Mouse (Mus musculus) adrenal gland, adult 8-10 months (tissue): ENCODE results near the gene Tanc2. TPM values are rescaled to one million over a fixed set of nuclear protein-coding genes. Genes with fewer than 3 reads are reported as not detected.

Experiments used
- DNase-seq: peaks from one replicate; pipeline ENCODE4 v3.0.0; 2022
- total RNA-seq, 4 experiments: library from RNA; stranded (reverse); gene quantifications; 2 replicates each; pipeline ENCODE4 v1.2.4; 2022

Tanc2 gene
- total RNA-seq, 4 experiments from 2014 or later, result 14.7 to 22.8 (median 18.6) TPM

- DNase-seq, result no peak
Observed at GRCm38 (mm10) chr11:105654616-105655015, 64.8 kb downstream of the Tanc2 start.

GRCm38 (mm10) chr11:105655335-105655734, 65.5 kb downstream of the Tanc2 start:
- no peak for DNase-seq

- DNase-seq, result no peak
Observed at GRCm38 (mm10) chr11:105667879-105668278, 78.1 kb downstream of the Tanc2 start.

DNA sequence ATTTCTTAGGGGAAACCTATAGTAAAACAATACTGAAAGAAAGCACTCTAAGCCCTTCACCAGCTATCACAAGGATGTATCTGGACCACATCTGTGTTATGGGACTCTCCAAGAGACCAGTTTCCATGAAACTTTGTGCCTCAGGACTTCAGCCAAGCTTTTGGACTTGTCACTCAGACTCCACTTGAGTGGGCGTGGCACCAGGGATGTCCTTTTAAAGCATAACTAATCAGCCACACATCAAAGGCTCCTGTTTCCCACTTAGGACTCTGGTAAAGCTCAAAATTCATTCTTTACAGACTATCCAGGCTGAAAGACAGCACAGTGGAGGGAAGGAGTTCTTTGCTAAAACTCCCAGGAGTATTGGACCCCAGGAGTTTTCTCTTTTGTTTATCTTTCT, 89.2 kb downstream of the Tanc2 start:
- no peak for DNase-seq

- no peak for DNase-seq
Observed at GRCm38 (mm10) chr11:105684747-105685146, 95.0 kb downstream of the Tanc2 start.

GRCm38 (mm10) chr11:105700528-105700927, 110.7 kb downstream of the Tanc2 start:
- no peak for DNase-seq

GRCm38 (mm10) chr11:105719660-105720059, 129.9 kb downstream of the Tanc2 start:
- DNase-seq, result no peak

DNA sequence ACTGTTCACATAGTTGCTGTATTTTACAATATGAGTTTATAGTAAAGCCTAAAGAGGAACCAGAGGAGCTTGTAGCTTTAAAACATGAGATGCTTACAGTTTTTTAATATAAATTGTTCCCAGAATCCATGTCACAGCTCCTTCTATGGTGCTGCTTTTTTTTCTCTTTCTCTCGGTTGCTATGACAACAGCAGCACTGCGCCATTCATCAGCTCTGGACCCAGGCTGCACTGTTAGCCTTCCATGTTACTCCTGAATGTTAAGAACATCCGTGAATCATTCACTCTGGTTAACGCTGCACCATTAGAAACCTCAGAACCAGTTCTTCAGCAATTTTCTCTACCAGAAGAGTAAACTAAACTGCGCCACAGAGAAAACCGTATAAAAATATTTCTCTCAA, 141.8 kb downstream of the Tanc2 start:
- no peak for DNase-seq

- no peak for DNase-seq
Observed at GRCm38 (mm10) chr11:105731989-105732531, 142.3 kb downstream of the Tanc2 start.

DNA sequence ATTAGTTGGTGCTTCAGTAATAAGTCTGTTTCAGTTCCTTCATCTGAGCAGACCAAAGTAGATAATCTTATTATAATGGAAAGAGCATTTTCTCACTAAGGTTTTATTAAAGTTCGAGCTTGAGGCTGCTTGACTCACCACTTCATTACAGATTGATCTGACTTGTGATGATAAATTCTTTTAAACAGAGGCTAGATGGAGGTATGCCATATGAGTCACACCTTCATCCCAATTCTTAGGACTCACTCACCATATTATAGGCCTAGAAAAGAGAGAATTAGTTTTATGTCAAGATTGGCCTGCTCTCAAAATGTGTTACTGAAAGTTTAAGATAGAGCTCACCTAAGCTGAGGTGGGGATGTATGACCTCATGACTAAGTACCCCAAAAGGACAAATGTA, 153.4 kb downstream of the Tanc2 start:
- DNase-seq, result no peak

- peak; percentile 36 for DNase-seq
Observed at GRCm38 (mm10) chr11:105749297-105750071, 159.7 kb downstream of the Tanc2 start.

- DNase-seq, result no peak
Observed at GRCm38 (mm10) chr11:105758561-105759203, 168.9 kb downstream of the Tanc2 start.

DNA sequence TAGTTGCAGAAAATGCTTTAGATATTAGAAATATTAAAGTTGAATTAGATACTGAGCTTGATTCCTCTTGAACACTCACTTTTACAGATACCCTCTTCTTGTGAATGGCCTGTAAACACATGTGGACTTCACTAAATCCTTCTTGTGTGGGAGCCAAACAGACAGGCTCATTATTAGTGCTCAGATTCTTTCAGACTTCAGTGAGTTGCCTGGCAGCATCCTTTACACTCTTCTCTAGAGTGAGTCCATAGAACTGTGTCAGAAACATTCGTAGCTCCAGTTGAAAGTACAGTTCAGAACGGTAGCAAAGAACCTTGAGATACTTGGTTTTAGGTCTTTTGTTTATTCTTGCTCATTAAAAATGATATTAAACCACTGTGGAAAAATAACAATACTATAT, 169.6 kb downstream of the Tanc2 start:
- no peak for DNase-seq

DNA sequence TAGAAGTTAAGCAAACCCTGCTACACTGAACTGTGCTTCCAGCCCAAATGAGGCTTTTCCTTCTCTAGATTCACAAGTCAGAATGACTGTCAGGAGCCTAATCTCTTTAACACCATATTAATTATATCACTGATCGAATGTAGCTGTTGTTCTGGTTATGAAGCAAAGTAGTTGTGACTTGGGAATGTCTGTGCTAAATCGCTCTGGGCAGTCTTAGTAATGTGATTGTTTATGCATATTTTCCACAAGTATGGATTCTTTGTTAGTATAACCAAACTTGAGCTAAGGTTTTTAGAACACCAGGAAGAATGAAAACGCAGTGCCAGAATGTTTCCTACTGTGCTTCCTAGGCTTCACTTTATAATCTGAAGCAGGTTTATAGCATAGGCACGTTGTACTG, 170.6 kb downstream of the Tanc2 start:
- DNase-seq, result no peak

- DNase-seq, result no peak
Observed at GRCm38 (mm10) chr11:105777802-105778201, 188.0 kb downstream of the Tanc2 start.

GRCm38 (mm10) chr11:105792501-105792900, 202.7 kb downstream of the Tanc2 start:
- no peak for DNase-seq

GRCm38 (mm10) chr11:105803686-105804085, 213.9 kb downstream of the Tanc2 start:
- peak; percentile 39 for DNase-seq

- DNase-seq, result no peak
Observed at GRCm38 (mm10) chr11:105804776-105805175, 215.0 kb downstream of the Tanc2 start.

- DNase-seq, result peak; percentile 5
Observed at GRCm38 (mm10) chr11:105807103-105807502, 217.3 kb downstream of the Tanc2 start.

GRCm38 (mm10) chr11:105823246-105823645, 233.5 kb downstream of the Tanc2 start:
- peak; percentile 55 for DNase-seq

- no peak for DNase-seq
Observed at GRCm38 (mm10) chr11:105823759-105824158, 234.0 kb downstream of the Tanc2 start.

DNA sequence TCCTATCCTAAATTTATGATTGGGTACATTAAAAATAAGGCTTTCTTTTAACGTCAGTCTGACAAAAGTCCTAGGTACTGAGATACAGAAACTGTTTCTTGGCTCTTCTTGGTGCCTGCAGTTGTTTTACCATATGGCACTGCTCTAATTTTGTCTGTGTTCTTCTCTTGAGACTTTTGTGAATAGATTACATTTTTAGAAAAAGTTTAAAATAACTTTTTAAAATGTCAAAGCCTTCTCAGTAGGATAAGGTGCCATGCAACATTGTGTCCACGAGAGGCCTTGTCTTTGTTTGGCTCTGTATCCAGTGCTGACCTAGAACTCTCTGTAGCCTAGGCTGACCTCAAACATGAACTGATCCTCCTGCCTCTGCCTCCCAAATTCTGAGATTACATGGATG, 238.4 kb downstream of the Tanc2 start:
- DNase-seq, result no peak

DNA sequence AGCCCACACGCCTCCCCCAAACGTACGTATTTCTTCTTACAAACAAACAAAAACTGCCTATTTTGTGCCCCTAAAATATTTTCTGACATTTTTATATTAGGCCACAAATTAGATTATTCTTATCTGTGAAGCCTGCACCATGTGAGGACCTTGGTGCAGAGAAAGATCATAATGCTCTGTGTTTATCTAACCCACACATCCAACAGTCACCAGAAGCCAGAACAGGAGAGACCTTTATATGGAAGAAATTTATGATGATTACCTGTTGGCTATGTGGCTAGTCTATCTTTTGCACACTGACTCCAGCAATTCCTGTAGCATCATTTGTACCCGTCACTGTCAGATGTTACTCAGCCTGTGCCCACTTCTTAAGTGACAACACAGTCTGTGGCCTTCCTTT, 245.4 kb downstream of the Tanc2 start:
- DNase-seq, result no peak

- no peak for DNase-seq
Observed at GRCm38 (mm10) chr11:105836344-105836891, 246.6 kb downstream of the Tanc2 start.
